Mouse (Mus musculus): Measurements from ENCODE around the gene Enpep.

The Enpep gene

GRCm38 (mm10) chr3:129227331-129227730 lies 105.2 kb downstream of the Enpep start:
- DNase-seq, result no peak

- no peak for DNase-seq
These were observed 105.8 kb downstream of the Enpep start for GRCm38 (mm10) chr3:129226681-129227080.

- no peak for DNase-seq
These were observed 106.8 kb downstream of the Enpep start for GRCm38 (mm10) chr3:129225577-129226289.

GRCm38 (mm10) chr3:129224806-129225576 lies 107.5 kb downstream of the Enpep start:
- DNase-seq, result no peak

- DNase-seq, result no peak
These were observed 108.3 kb downstream of the Enpep start for GRCm38 (mm10) chr3:129223964-129224805.

GRCm38 (mm10) chr3:129223401-129223800 lies 109.1 kb downstream of the Enpep start:
- DNase-seq, result no peak

- no peak for DNase-seq
These were observed 109.9 kb downstream of the Enpep start for GRCm38 (mm10) chr3:129222448-129223290.

- DNase-seq, result no peak
These were observed 110.9 kb downstream of the Enpep start for GRCm38 (mm10) chr3:129221380-129222260.

- no peak for DNase-seq
These were observed 111.7 kb downstream of the Enpep start for GRCm38 (mm10) chr3:129220681-129221379.

- no peak for DNase-seq
These were observed 112.3 kb downstream of the Enpep start for GRCm38 (mm10) chr3:129220086-129220670.

Data from cerebellum, adult 18-20 months (tissue).